Mouse (Mus musculus): Measurements from ENCODE around the gene Ptpn11. TPM values are rescaled to one million over a fixed set of nuclear protein-coding genes. Genes with fewer than 3 reads are reported as not detected.
A peak's percentile ranks its signal among the peaks of the same experiment; 100 is the strongest.

Ptpn11 gene
- polyA plus RNA-seq, 1 experiment from 2014 or later: 10.6 TPM

GRCm38 (mm10) chr5:121116941-121117340, 74.3 kb downstream of the Ptpn11 start:
- Histone ChIP-seq H3K4me3 (ENCODE audit: low read depth, low read length) (no peak overlapping the region), H3K4me1 (ENCODE audit: insufficient read depth) (no peaks in the 10 kb centered on the region), H3K9me3 (ENCODE audit: low read length) (no peaks in the 10 kb centered on the region), H3K27me3 (ENCODE audit: insufficient read depth, low read length) (no peaks in the 10 kb centered on the region), H3K4me2 (ENCODE audit: low read depth, low read length) (no peak overlapping the region), H3K9ac (replicated peaks) (no peak overlapping the region), H3K36me3 (replicated peaks; ENCODE audit: insufficient read depth, low read length) (no peaks in the 10 kb centered on the region), H3K27ac (ENCODE audit: low read depth) (no peak overlapping the region)
- 62% methylated on average over 3 of the region's 3 CpGs for WGBS (ENCODE audit: insufficient replicate concordance)
- TF ChIP-seq CTCF (IDR thresholded peaks at IDR 0.05; ENCODE audit: low read depth) (no peak), EP300 (IDR thresholded peaks at IDR 0.05; ENCODE audit: low read depth) (no peak)
- ATAC-seq (no peak), DNase-seq (no peak)

- WGBS (ENCODE audit: insufficient replicate concordance): 64% methylated on average over 8 of the region's 8 CpGs
- Histone ChIP-seq H3K4me2 (ENCODE audit: low read depth, low read length) (no peak overlapping the region), H3K4me3 (ENCODE audit: low read depth, low read length) (no peak overlapping the region), H3K36me3 (replicated peaks; ENCODE audit: insufficient read depth, low read length) (no peaks in the 10 kb centered on the region), H3K9ac (replicated peaks) (no peak overlapping the region), H3K27ac (ENCODE audit: low read depth) (no peak overlapping the region), H3K4me1 (ENCODE audit: insufficient read depth) (no peaks in the 10 kb centered on the region), H3K9me3 (ENCODE audit: low read length) (no peaks in the 10 kb centered on the region), H3K27me3 (ENCODE audit: insufficient read depth, low read length) (no peaks in the 10 kb centered on the region)
- ATAC-seq: no peak
- DNase-seq: no peak
- TF ChIP-seq CTCF (IDR thresholded peaks at IDR 0.05; ENCODE audit: low read depth): no peak
- TF ChIP-seq EP300 (IDR thresholded peaks at IDR 0.05; ENCODE audit: low read depth): no peak
Observed at GRCm38 (mm10) chr5:121115391-121116157, 75.6 kb downstream of the Ptpn11 start.

DNA sequence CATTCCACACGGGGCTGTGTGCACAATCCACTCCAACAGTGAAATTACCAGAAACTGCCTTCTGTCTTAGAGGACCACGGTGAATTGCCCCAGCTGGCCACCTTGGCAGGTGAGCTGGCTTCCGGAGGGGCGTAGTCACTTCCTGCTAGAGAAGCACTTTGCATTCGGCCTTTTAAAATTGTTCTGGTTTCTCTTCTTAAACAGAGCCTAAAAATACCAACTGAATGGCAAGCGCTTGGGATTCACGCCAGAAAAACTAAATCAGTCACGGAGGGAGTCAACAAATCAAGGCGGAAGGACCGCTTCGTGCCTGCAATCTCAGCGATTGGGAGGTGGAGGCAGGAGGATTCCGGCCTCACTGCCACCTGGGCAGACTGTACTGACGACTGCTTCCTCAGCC, 77.0 kb downstream of the Ptpn11 start:
- Histone ChIP-seq H3K9ac (replicated peaks) (no peak overlapping the region), H3K9me3 (ENCODE audit: low read length) (no peaks in the 10 kb centered on the region), H3K27me3 (ENCODE audit: insufficient read depth, low read length) (no peaks in the 10 kb centered on the region), H3K4me3 (ENCODE audit: low read depth, low read length) (no peak overlapping the region), H3K27ac (ENCODE audit: low read depth) (no peak overlapping the region), H3K4me2 (ENCODE audit: low read depth, low read length) (no peak overlapping the region), H3K4me1 (ENCODE audit: insufficient read depth) (no peaks in the 10 kb centered on the region), H3K36me3 (replicated peaks; ENCODE audit: insufficient read depth, low read length) (no peaks in the 10 kb centered on the region)
- DNase-seq (no peak), ATAC-seq (no peak)
- 76% methylated on average over 14 of the region's 14 CpGs for WGBS (ENCODE audit: insufficient replicate concordance)
- no peak for TF ChIP-seq CTCF (IDR thresholded peaks at IDR 0.05; ENCODE audit: low read depth)
- no peak for TF ChIP-seq EP300 (IDR thresholded peaks at IDR 0.05; ENCODE audit: low read depth)

GRCm38 (mm10) chr5:121112390-121112789, 78.8 kb downstream of the Ptpn11 start:
- no peak overlapping the region for H3K4me2 ChIP-seq (ENCODE audit: low read depth, low read length)
- no peaks in the 10 kb centered on the region for H3K27me3 ChIP-seq (ENCODE audit: insufficient read depth, low read length)
- H3K4me1 ChIP-seq (ENCODE audit: insufficient read depth): no peaks in the 10 kb centered on the region
- H3K36me3 ChIP-seq (replicated peaks; ENCODE audit: insufficient read depth, low read length): no peaks in the 10 kb centered on the region
- ATAC-seq (no peak), DNase-seq (peak; percentile 34)
- H3K9ac ChIP-seq (replicated peaks): no peak overlapping the region
- peak; percentile 42 for TF ChIP-seq CTCF (IDR thresholded peaks at IDR 0.05; ENCODE audit: low read depth)
- TF ChIP-seq EP300 (IDR thresholded peaks at IDR 0.05; ENCODE audit: low read depth): no peak
- H3K9me3 ChIP-seq (ENCODE audit: low read length): no peaks in the 10 kb centered on the region
- WGBS (ENCODE audit: insufficient replicate concordance): 73% methylated on average over 5 of the region's 5 CpGs
- H3K4me3 ChIP-seq (ENCODE audit: low read depth, low read length): no peak overlapping the region
- no peak overlapping the region for H3K27ac ChIP-seq (ENCODE audit: low read depth)

- TF ChIP-seq EP300 (IDR thresholded peaks at IDR 0.05; ENCODE audit: low read depth) (no peak), CTCF (IDR thresholded peaks at IDR 0.05; ENCODE audit: low read depth) (no peak)
- H3K4me1 ChIP-seq (ENCODE audit: insufficient read depth): no peaks in the 10 kb centered on the region
- H3K9ac ChIP-seq (replicated peaks): no peak overlapping the region
- no peaks in the 10 kb centered on the region for H3K9me3 ChIP-seq (ENCODE audit: low read length)
- no peaks in the 10 kb centered on the region for H3K27me3 ChIP-seq (ENCODE audit: insufficient read depth, low read length)
- no peak overlapping the region for H3K4me2 ChIP-seq (ENCODE audit: low read depth, low read length)
- no peak overlapping the region for H3K27ac ChIP-seq (ENCODE audit: low read depth)
- H3K36me3 ChIP-seq (replicated peaks; ENCODE audit: insufficient read depth, low read length): no peaks in the 10 kb centered on the region
- H3K4me3 ChIP-seq (ENCODE audit: low read depth, low read length): no peak overlapping the region
- 82% methylated on average over 18 of the region's 18 CpGs for WGBS (ENCODE audit: insufficient replicate concordance)
- no peak for DNase-seq
- ATAC-seq: no peak
Observed at GRCm38 (mm10) chr5:121111106-121111915, 79.9 kb downstream of the Ptpn11 start.

DNA sequence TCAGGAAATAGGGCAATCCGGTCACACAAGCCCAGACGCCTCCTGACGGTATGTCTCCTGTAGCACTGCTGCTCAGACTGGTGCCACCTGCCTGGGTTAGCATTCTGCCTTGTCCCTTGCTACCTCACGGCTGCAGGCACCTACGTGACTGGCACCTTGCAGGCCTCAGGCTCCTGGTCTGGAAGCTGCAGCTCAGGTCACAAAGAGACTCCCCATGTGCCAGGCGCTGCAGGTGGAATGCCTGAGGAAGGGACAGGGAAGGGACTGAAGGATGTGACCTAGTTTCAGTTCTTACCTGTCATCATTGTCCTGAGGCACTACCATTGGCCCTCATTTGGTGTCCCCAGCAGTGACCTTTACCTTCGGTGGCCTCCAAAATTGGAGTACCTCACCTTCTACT, 82.0 kb downstream of the Ptpn11 start:
- Histone ChIP-seq H3K4me2 (ENCODE audit: low read depth, low read length) (no peak overlapping the region), H3K4me3 (ENCODE audit: low read depth, low read length) (no peak overlapping the region), H3K27me3 (ENCODE audit: insufficient read depth, low read length) (no peaks in the 10 kb centered on the region), H3K4me1 (ENCODE audit: insufficient read depth) (no peaks in the 10 kb centered on the region), H3K27ac (ENCODE audit: low read depth) (no peak overlapping the region), H3K36me3 (replicated peaks; ENCODE audit: insufficient read depth, low read length) (no peaks in the 10 kb centered on the region), H3K9me3 (ENCODE audit: low read length) (no peaks in the 10 kb centered on the region), H3K9ac (replicated peaks) (no peak overlapping the region)
- TF ChIP-seq CTCF (IDR thresholded peaks at IDR 0.05; ENCODE audit: low read depth) (no peak), EP300 (IDR thresholded peaks at IDR 0.05; ENCODE audit: low read depth) (no peak)
- ATAC-seq (no peak), DNase-seq (no peak)
- WGBS (ENCODE audit: insufficient replicate concordance): 83% methylated on average over 7 of the region's 7 CpGs
